Mouse (Mus musculus) bone marrow, adult 2 months (tissue): Measurements from ENCODE around the gene Ccnt2.

Experiments
- CTCF ChIP-seq: fragments of 200-500 bp; IDR thresholded peaks from 2 replicates; pipeline ENCODE4 v1.5.1; 2011; ENCODE audit warnings: low read length, control low read depth; ENCODE audit not compliant: control insufficient read depth, insufficient read depth
- POLR2A ChIP-seq: fragments of 200-500 bp; IDR thresholded peaks from 2 replicates; pipeline ENCODE4 v1.6.1; 2011; ENCODE audit warnings: low read depth, mild to moderate bottlenecking, control low read depth, low read length, borderline replicate concordance; ENCODE audit not compliant: control insufficient read depth

GRCm38 (mm10) chr1:127854486-127855222 is 80.7 kb downstream of the Ccnt2 start, which contains the start of gene Map3k19:
- TF ChIP-seq CTCF (no peak), POLR2A (no peak)
